Mouse (Mus musculus) embryo, embryonic 10.5 days (tissue): ENCODE results near the gene Rptor.

Source experiments
- DNase-seq: peaks from one replicate; pipeline ENCODE4 v3.0.0-alpha.2; 2015; ENCODE audit warnings: low spot score

Rptor gene

DNA sequence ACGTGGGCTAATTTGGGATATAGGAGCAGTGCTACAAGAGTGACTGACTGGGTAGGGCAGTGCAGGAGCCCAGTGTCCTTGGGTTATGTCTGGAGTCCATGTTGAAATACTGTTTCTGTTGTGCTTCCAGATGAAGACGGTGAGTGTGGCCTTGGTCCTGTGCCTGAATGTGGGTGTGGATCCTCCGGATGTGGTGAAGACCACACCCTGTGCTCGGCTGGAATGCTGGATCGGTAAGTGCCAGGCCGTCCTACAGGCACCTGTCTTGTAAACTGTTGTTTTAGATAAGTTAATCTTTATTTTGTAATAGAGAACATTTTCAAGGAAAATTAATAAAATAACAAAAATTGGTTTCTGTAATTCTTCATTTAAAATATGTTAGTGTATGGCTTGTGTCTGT lies 54.8 kb downstream of the Rptor start:
- no peak for DNase-seq

GRCm38 (mm10) chr11:119659296-119659695 lies 56.6 kb downstream of the Rptor start:
- DNase-seq, result no peak

GRCm38 (mm10) chr11:119661479-119661878 lies 58.8 kb downstream of the Rptor start:
- peak; percentile 75 for DNase-seq

DNA sequence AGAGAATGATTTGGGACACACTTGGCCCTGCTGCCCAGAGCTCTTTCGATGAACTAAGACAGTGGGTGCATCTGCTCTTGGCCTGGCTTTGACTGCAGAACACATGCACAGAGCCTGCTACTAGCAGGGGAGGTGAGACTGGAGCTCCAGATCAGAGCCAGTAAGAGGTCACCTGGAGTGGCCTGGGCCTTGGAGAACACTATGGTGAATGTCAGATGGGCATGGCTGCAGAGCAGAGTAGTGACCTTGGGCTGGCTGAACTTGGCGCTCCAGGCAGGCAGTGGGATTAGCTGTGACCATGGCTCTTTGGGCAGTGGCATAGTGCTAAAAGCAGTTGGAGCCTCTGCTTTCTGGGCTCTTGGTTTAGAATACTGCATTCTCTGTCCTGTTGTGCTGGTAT lies 61.2 kb downstream of the Rptor start:
- DNase-seq, result no peak

DNA sequence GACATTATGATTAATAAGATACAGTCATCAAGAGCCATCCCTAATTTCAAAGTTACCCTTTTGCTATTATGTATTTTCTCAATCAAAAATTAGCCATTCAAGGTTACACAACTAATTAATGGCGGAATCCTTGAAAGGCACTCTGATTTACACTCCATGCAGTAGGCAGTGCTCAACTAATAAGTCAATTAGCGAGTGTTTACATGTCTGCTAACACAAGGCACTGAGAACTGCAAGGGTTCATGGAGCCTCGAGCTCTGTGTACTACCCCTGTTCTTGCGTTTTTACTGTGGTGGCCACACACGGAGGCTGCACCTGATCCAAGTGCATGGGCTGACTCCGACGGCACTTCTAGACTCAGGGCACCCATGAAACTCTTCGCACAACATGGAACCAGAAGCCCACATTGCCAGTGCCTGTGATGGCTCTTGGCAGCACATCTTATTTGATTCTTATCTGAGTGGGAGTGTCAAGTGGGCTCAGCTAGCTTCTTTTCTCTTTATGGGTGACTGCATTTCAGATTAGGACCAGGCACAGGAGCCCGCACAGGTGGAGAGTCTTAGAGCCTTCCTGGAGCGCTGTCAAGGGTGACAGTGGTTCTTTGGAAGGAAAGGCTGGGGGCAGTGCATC lies 62.1 kb downstream of the Rptor start:
- no peak for DNase-seq

- DNase-seq, result no peak
These were observed 62.6 kb downstream of the Rptor start for GRCm38 (mm10) chr11:119665308-119665702.

DNA sequence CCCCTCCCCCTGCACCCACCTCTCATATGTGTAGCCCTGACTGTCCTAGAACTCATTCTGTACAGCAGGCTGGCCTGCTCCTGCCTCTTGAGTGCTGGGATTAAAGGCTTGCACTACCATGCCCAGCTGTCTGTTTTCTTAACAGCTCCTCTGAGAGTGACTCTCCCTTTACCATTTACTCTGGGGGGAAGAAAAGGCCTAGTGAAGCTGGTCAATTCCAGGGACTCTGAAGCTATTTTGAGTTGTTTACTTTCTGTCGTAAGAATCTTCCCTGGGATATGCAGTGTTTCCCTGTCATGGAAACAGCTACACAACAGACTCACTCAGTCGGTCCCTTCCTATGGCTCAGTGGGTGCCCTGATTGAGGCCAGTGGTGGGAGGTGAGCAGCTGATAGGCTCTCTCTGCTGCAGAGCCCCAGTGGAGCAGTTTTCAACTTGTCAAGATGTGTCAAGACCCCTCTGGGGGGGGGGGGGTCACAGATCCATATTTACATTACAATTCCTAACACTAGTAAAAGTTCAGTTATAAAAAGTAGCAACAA lies 63.9 kb downstream of the Rptor start:
- peak; percentile 14 for DNase-seq

DNA sequence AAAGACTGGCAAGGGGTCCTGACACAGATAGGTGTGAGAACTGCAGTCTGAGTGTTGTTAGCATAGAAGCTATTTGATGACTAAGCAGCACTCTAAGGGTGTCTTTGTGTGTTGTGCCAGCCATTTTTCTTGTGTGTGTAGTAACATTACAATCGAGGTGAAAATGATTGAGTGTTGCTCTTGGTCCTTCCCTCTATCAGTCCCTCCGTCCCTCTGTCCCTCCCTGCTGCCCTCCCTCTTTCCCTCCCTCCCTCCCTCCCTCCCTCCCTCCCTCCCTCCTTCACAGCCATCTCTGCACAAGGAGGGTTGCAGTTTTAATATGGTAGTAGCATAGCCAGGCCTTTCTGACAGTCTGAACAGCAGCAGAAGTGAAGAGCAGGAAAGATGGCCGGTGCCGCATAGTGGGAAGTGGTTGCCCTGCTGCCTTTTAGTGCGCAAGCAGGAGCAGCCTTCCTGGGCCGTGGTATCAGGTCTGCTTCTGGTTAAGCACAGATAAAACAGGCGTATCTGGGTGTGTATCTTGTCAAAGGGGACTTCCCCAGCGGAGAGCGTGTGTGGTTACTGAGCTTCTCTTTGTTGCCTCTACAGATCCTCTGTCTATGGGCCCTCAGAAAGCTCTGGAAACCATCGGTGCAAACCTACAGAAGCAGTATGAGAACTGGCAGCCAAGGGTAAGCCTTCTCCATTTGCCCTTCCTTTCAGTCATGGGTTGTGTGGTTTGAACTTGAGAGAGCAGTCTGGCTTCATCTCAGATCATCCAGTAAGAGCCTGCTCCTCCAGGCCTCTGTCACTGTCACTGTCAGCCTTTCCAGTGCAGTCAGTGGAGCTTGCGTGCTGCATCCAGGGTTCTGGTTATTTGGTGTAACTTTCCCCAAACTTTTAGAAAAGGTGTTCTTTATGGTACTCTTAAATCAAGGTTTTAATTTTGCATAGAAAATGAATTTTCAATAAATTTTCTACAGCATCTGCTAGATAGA lies 68.3 kb downstream of the Rptor start:
- DNase-seq, result no peak

DNA sequence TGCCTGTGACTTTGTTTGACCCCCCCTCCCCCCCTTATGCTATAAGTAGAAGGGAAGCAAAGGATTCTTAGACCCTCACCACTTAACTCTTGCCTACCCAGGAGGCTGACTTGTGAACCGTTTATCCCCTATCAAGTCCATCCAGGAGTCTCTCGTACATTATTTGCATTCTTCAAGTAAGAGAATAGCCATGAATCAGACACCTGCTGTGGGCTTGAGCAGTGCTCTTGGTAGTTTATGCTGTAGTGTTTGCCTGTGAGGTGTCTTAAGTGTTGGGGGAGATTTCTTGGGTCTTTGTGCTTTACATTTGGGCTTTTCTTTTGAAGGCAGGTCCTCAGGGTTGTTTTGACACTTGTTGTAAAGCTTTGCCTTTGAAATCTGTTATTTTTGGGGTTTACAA lies 69.3 kb downstream of the Rptor start:
- no peak for DNase-seq

DNA sequence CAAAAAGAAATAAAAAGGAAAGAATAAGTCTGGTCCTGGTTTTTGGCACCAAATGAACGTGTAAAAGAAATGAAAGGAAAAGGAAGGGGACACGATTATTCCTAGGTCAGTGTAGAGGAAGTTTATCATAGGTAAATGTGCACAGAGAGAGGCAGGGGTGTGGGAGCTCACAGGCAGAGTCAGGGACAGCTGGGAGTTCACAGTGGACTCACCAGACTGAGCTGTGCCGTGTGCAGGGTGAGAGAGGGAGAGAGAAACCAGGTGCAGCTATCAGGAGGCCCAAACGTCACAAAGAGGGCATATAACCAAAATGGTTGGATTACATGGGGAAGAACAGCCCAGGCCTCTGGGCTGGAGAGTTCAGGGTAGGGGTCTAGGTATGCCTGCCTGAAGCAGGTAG lies 70.1 kb downstream of the Rptor start:
- no peak for DNase-seq

GRCm38 (mm10) chr11:119674835-119675234 lies 72.1 kb downstream of the Rptor start:
- no peak for DNase-seq

DNA sequence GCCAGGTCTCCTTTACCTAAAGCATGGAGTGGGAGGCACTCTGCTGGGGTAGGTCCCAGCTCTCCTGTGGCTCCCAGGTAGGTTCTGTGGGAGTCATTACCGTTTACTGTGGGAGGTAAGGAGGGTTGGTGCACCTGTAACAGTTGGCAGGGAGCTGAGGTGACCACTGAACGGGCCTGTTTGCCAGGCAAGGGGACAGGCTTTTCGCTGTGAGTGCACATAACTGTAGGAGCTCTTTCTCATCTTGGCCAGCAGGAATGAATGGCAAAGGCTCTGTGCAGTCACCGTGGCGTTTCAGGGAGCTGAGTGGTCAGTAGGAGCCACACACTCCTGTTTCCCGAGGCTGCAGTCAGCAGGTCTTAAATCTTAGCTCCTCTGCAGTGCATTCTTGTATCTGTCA lies 72.8 kb downstream of the Rptor start:
- no peak for DNase-seq

DNA sequence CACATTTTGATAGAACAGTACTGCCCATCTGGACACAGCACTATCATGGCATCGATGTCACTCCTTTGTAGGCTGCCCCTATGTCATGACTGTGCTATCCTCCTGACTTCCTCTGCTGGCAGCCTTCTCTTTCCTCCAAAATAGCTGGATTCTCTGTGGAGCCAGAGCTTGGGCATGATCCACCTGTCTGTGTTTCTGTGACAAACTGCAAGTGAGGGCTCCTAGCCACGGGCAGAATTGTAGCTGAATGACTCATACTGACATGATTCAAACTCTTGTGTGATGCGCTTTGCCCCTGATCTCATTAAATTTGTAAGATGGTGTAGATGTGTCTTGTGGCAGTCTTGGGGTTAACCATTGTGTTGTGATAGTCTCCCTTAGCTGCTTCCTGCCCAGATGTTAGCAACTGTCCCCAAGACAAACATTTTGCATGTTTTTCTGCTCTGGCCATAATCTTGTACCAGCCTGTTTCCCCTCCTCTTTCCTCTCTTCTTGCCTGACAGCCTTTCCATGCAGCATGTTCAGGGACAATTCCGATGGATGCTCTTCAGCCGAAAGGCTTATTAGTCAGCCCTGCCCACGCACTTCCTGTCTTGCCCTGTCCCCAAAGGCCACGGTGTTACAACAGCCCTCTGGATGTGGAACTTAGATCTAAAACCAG lies 74.2 kb downstream of the Rptor start:
- no peak for DNase-seq

- DNase-seq, result no peak
These were observed 75.7 kb downstream of the Rptor start for GRCm38 (mm10) chr11:119678427-119678826.

DNA sequence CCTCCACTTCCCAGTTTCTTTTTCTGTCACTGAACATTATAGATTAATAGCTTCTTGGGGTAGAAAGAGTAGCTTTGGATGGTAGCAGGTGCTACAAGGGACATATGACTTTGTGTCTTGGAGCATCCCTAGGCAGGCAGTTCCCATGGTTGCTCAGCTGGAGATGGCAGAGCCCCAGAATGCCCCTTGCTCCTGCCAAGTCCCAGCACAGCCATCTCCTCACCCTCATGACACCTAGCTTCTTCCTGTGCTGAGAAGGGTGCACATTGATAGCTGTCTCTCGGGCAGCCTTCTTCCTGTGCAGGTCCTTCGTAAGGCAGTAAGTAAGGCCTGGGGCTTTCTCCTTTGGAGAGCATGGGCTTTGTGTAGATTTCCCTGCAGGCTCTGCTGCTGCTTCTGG lies 78.0 kb downstream of the Rptor start:
- no peak for DNase-seq

GRCm38 (mm10) chr11:119682285-119682684 lies 79.6 kb downstream of the Rptor start:
- no peak for DNase-seq

- no peak for DNase-seq
These were observed 81.1 kb downstream of the Rptor start for GRCm38 (mm10) chr11:119683796-119684195.

DNA sequence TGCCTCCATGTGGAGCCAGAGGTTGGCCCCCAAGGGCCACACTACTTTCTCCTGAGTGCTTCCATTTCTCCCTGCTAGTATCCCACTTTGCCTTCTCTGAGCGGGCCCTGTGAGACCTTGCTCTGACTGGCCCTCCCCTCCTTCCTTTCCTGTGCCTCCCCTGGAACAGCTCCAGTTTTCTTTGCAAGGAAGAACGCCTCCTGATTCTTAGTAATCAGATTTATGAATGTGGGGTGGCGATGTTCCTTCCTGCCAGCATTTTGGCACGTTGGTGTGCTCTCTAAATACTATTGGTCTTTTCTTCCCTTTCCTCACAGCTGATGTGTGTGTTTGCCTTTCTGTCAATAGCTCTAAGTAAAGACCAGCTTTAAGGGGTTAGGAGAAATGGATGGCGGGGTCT lies 82.8 kb downstream of the Rptor start:
- no peak for DNase-seq

DNA sequence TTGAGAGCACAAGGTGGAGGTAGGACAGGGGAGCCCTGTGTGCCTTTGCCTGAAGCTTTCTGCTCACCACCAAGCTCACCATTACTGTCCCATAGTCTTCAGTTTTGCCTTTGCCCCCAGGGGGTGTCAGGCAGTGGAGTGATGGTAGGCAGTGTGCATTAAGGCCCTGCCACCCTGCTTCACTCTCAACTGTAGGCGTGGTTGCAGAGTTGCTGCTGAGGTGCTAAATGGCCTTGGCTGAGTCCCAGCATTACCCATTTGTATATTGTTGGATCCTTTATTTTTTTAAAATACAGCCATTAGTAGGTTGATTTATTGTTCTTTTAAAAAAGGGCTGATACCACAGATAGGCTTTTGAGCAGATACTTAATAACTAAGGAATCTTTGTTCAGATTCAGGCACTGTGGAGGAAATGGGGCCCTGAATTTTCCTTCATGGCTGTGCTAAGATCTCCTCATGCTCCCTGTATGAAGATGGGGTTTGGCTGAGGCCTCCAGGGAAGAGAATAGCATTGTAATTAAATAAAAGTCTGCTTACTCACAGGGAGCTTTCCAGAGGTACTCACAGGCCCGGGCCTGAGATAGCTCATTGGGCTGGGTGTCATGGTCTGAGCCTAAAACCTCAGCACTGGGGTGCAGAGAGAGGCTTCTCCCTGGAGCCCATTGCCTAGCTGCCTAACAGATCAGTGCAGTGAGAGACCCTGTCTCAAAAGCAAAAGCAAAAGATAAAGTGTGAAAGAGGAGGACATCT lies 83.4 kb downstream of the Rptor start:
- no peak for DNase-seq

GRCm38 (mm10) chr11:119687316-119687715 lies 84.6 kb downstream of the Rptor start:
- no peak for DNase-seq

- no peak for DNase-seq
These were observed 85.3 kb downstream of the Rptor start for GRCm38 (mm10) chr11:119687966-119688365.

DNA sequence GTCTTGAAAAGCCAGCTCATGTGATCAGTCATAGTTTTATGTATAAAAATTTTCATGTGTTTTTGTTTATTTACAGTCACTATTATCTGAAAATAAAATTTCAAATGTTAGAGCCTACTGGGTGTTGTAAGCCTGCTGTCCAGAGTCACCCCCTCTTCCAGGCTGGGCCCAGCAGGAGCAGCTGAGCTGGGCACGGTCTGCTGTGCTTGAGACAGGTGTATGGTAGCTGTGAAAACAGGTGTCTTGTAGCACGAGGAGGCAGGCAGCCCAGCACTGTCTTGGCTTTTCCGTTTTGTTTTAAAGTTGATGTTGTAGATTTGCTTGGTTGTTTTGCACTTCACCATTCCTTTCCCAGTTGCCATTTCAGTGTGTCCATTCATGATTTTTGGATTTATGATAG lies 87.2 kb downstream of the Rptor start:
- DNase-seq, result no peak
